Mouse (Mus musculus) layer of hippocampus, postnatal 25 days (tissue): ENCODE measurements around the gene Akr1c20. TPM values are rescaled to one million over a fixed set of nuclear protein-coding genes. Genes with fewer than 3 reads are reported as not detected.

Experiments used
- DNase-seq, 2 experiments: peaks; one replicate each; pipeline ENCODE4 v3.0.0; 2022; ENCODE audit warnings: mixed read lengths in 2 of 2, low spot score in 1 of 2; ENCODE audit errors: extremely low spot score in 1 of 2
- total RNA-seq, 2 experiments: library from RNA; stranded (reverse); gene quantifications; 2 replicates each; pipeline ENCODE4 v1.2.3; 2021

Akr1c20 gene
- not detected for total RNA-seq

DNA sequence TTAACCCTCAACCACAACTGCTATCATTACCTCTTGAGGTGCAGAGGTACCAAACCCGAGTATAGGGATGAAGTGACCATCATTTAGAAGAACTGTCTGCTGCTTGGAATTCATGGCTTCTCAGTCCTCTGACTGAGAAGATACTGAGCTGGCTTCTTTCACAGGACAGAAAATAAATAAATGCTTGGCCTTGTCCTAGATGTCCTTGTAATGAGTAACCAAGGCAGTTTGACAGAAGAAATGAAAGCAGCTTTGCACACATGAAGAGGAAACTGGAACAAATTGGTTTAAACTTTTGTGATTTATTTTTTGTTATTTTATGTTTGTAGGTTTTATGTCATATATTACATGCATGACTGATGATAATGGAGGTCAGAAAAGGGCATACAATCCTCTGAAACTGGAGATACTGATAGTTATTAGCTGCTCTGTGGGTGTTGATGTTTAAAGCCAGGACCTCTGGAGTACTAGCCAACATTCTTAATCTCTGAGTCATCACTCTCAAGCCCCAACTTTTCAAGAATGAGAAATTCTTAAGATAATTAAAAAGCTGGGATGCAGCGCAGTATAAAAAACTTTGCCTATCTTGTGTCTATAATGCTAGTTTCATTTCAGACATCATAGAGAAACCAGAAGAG is at the start of gene Akr1c20:
Akr1c20 (minus strand) TSS at position 145 of the 638 bp plus-strand sequence.
- no peak for DNase-seq

DNA sequence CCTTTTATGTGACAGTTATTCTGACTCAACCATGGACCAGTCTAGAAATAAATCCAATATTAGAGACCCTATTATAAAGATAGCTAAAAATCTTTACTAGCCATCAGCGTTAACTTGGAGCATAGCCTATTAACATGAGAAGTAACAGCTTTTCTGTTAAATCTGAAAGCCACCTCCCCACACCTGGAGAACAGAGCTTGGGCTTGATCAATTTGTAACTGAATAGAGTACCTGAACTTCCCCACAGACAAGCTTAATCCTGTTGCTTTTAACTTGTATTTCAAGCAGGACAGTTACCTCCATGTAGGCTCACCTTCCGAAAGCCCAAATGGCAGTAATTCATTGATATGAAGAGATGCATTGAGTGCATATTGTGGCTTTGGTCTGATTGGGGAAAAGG is 42.9 kb upstream of the Akr1c20 start:
- DNase-seq, result no peak

DNA sequence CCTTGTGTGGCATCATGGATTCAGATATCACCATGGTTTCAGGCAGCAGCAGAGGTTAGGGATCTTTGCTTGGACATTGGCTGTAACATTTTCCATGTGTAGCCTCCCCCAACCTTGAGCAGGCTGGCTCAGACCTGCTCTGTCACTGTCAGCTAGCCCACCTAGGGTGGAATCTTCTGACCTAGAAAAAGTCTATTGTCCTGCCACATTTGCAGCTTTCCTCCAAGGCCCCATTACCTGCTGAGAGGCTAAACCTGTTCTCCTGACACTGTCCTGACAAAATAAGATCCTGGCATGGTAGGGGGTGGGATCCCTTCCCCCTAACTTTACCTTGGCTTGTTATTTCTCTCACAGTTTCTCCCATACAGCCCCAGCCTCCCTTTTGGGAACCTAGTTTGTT is 37.4 kb upstream of the Akr1c20 start:
- DNase-seq, result no peak

DNA sequence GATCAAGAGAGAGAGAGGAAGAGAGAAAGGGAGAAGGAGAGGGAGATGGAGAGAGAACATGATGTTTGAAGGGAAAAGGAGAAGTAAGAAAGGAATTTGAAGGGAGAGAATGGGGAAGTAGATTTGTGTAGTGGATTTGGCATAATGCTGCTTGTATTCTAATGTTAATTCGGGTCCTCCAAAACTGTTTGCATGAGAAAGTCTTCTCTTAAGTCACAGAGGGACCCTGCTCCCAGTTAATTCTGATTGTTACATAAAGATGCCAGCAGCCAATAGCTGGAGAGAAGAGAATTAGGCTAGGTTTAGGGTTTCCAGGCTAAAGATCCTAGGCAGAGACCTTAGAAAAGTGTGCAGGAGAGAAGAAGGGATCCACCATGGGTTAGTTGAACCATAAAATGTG is 36.0 kb upstream of the Akr1c20 start:
- no peak for DNase-seq

DNA sequence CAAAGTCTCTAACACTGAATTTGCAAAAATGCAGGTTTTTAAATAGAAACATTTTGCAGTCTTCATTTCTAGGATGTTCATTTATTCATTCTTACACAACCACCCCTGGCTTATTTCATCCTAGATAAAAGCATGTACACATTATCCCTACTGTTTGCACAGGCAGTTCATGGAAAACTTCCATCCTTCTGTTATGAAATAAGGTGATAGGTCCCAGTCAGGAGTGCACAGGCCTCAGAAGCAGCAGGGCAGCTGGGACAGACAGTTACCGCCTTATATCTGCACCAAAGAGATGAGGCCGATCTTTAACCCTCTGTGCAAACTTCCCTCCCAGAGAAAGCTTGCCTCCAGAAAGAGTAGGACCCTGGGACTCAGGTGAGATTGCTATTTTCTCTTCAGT is 8.3 kb downstream of the Akr1c20 start:
- DNase-seq, result no peak

GRCm38 (mm10) chr13:4467896-4468295 is 55.2 kb downstream of the Akr1c20 start:
- no peak for DNase-seq

DNA sequence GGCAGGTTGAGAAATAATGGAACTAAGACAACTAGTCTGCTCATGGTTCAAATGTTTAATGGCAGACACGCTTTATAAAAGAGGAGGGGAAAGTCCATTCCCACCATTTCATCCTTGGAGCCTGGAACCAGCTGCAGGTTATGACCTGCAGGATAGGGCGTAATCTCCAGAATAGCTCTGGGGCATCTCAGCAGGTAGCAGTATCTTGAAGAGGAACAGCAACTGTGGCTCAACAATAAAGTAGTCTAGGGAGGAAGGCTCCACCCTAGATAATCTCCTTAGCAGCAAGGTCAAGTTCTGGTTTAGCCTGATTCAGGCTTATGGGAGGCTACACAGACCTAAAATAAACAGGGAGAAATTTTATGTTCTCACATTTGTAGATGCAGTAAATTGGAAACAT is 57.5 kb downstream of the Akr1c20 start:
- no peak for DNase-seq

Other genes with a start within 250 kb of the Akr1c20 start
- gene Akr1c12, start 243.9 kb downstream of the Akr1c20 start, total RNA-seq, result not detected
- not detected for gene Akr1c6, start 89.0 kb downstream of the Akr1c20 start, total RNA-seq
- gene Akr1c21, start 50.7 kb upstream of the Akr1c20 start, total RNA-seq, result not detected
- gene Akr1e1, start 85.8 kb upstream of the Akr1c20 start, total RNA-seq, result 10 to 100 TPM; 21.9 to 22.7 TPM